Mouse (Mus musculus) kidney, postnatal 10 days (tissue): ENCODE measurements around the gene Popdc2.

Experiments used
- DNase-seq: peaks from one replicate; pipeline ENCODE4 v3.0.0; 2021; ENCODE audit warnings: mixed read lengths

Gene Popdc2

DNA sequence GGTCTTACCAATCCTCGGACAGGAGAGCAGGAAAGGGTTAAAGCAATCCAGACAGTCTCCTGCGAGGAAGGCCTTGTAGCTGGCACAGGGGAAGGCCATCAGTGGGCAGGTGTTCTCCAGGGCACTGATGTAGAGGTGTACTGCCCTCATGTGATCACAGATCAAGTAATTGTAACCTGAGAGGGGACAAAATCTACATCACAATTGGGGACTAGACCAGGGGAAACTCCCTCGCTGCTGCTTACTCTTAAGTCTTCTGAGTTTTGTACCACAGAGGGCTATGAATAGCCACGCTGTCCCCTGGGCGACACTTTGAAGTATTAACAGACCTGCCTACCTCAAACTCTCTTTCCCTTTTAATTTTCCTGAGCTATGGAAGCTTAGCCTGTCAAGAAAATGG is 45.6 kb downstream of the Popdc2 start:
- no peak for DNase-seq

DNA sequence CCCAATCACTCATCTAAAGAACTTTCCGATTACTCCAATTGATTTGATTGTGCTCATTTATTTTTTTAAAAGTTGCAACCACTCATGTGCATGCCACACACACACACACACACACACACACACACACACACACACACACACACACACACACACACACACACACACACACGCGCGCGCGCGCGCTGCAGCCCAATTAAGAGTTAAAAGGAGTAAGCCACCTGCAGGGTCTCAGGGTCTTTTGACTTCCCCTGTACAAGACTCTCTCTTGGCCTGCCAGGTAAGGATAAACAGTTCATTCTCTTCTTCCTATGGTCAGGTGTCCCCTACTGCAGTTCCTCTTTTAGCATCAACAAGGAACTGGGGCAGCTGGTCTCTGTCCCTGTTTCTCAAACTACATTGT is 46.4 kb downstream of the Popdc2 start:
- DNase-seq, result no peak

DNA sequence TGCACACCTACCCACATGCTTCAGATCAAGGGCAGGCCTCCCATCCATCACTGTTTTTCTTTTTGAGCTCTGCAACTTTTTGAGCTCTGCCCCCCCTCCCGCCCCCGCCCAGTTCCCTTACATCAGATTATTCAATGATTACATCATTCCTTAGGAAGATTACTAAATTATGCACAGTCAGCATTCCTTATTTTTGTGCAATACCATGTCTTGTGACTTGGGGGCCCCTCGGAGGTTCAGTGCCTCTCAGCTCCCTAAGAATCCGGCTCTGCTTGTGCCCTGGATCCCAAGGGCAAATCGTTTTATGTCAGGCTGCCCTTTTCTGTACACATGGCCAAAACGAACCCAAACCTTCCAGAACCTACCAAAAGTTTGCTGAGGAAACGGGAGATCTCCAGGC is 52.9 kb downstream of the Popdc2 start:
- no peak for DNase-seq

DNA sequence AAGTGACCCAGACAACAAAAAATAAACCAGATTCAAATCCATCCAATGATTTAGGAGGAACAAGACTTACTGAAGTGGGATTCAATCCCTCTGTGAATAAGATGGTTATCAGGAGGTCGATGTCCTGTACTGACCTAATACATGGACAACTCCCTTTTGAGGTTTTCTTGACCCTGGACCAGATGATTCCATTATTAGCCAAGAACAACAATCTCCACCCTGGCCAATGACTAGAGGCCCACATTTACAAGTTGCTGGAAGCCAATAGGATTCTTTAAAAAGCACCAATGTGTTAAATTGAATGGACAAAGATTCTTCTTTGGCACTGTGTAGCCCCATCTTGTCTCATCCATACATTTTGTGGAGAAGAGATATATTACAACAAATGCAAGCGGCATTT is 63.4 kb downstream of the Popdc2 start:
- DNase-seq, result no peak

DNA sequence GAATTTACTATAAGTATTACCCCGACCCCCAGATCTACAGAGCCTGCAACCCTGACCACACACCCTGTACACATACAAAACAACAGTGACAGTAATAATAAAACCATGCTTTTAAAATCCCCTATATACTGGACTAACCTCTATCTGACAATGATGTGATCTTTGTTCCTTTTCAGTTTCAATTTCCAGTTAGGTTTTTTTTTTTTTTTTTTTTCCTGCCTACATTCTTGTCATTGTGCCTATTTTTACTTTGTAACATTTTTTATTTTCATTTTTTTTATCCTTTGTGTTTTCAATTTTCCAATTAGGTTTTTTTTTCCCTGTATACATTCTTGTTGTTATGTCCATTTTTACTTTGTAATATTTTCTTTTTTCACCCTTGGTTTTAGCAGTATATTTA is 63.8 kb downstream of the Popdc2 start:
- no peak for DNase-seq
